Mouse (Mus musculus): ENCODE results near the gene Cptp. TPM values are rescaled to one million over a fixed set of nuclear protein-coding genes. Genes with fewer than 3 reads are reported as not detected.

Cptp gene
- total and polyA plus RNA-seq, 3 experiments = 14.0 to 22.6 TPM; not detected in 1

GRCm38 (mm10) chr4:155898318-155898717 is 29.1 kb upstream of the Cptp start:
- TF ChIP-seq CTCF (IDR thresholded peaks at IDR 0.05 in 2 of 3, conservative IDR thresholded peaks at IDR 0.05 in 1 of 3; ENCODE audit: control insufficient read depth in 1 of 3, insufficient read depth in 1 of 3, low read depth in 2 of 3, low read length in 3 of 3, poor library complexity in 1 of 3, severe bottlenecking in 1 of 3) = peak in 1 of 3 experiments; percentile 17; a peak in 2 of 6 replicates
- TF ChIP-seq KAT2A (conservative IDR thresholded peaks at IDR 0.05; ENCODE audit: low read depth, low read length) = no peak
- Histone ChIP-seq H3K79me2 (ENCODE audit: control insufficient read depth, insufficient read depth, low read length, poor library complexity) (peaks cover 22% of the 10 kb centered on the region), H3K27me3 (ENCODE audit: control insufficient read depth in 1 of 2, insufficient read depth in 2 of 2, low read length in 2 of 2) (no peaks in the 10 kb centered on the region), H3K36me3 (ENCODE audit: control insufficient read depth in 1 of 2, insufficient read depth in 2 of 2, low read length in 2 of 2) (peaks cover 2 to 3% of the 10 kb centered on the region in 2 experiments; a peak in 3 of 4 replicates), H3K9ac (ENCODE audit: control insufficient read depth, low read depth, low read length, poor library complexity, severe bottlenecking) (no peak overlapping the region), H3K27ac (ENCODE audit: control insufficient read depth, low read depth, low read length) (no peak overlapping the region), H3K4me1 (ENCODE audit: control insufficient read depth in 1 of 2, insufficient read depth in 2 of 2, low read length in 2 of 2) (peaks cover 2 to 13% of the 10 kb centered on the region in 2 experiments; a peak in 3 of 4 replicates), H3K9me3 (replicated peaks; ENCODE audit: insufficient read depth, low read length) (no peaks in the 10 kb centered on the region), H3K4me3 (ENCODE audit: control insufficient read depth in 1 of 2, insufficient read depth in 1 of 2, low read depth in 2 of 2, low read length in 2 of 2) (no peak overlapping the region)
- no peak for DNase-seq (ENCODE audit: low read depth, low spot score)

GRCm38 (mm10) chr4:155896461-155896860 is 27.2 kb upstream of the Cptp start:
- DNase-seq (ENCODE audit: low read depth, low spot score) = no peak
- no peak for TF ChIP-seq MAX (IDR thresholded peaks at IDR 0.05; ENCODE audit: low read length)
- no peak for TF ChIP-seq USF1 (IDR thresholded peaks at IDR 0.05; ENCODE audit: low read depth, low read length)
- TF ChIP-seq MXI1 (IDR thresholded peaks at IDR 0.05; ENCODE audit: low read depth, low read length) = no peak
- TF ChIP-seq UBTF (IDR thresholded peaks at IDR 0.05; ENCODE audit: borderline replicate concordance, insufficient read depth, low read depth, low read length) = no peak
- no peak for TF ChIP-seq SMC3 (IDR thresholded peaks at IDR 0.05; ENCODE audit: low read depth, low read length)
- no peak for TF ChIP-seq KAT2A (conservative IDR thresholded peaks at IDR 0.05; ENCODE audit: low read depth, low read length)
- TF ChIP-seq USF2 (IDR thresholded peaks at IDR 0.05; ENCODE audit: borderline replicate concordance in 1 of 2, insufficient read depth in 1 of 2, low read depth in 1 of 2, low read length in 2 of 2) = no peak
- no peak for TF ChIP-seq TBP (IDR thresholded peaks at IDR 0.05; ENCODE audit: low read depth, low read length)
- TF ChIP-seq EP300 (IDR thresholded peaks at IDR 0.05; ENCODE audit: low read depth in 1 of 2, low read length in 2 of 2) = no peak
- TF ChIP-seq MAZ (IDR thresholded peaks at IDR 0.05; ENCODE audit: low read depth, low read length) = no peak
- no peak for TF ChIP-seq E2F4 (IDR thresholded peaks at IDR 0.05; ENCODE audit: borderline replicate concordance, low read depth, low read length)
- no peak for TF ChIP-seq ZMIZ1 (IDR thresholded peaks at IDR 0.05; ENCODE audit: low read depth, low read length)
- no peak for TF ChIP-seq MYC (IDR thresholded peaks at IDR 0.05; ENCODE audit: low read depth, low read length)
- TF ChIP-seq POLR2A (IDR thresholded peaks at IDR 0.05; ENCODE audit: control insufficient read depth in 1 of 2, insufficient read depth in 1 of 2, low read depth in 1 of 2, low read length in 2 of 2, poor library complexity in 1 of 2) = no peak
- TF ChIP-seq ETS1 (IDR thresholded peaks at IDR 0.05; ENCODE audit: low read depth, low read length) = no peak
- no peak for TF ChIP-seq GATA1 (IDR thresholded peaks at IDR 0.05; ENCODE audit: low read depth, low read length)
- no peak for TF ChIP-seq HCFC1 (IDR thresholded peaks at IDR 0.05; ENCODE audit: low read depth, low read length)
- H3K9me3 ChIP-seq (replicated peaks; ENCODE audit: insufficient read depth, low read length) = no peaks in the 10 kb centered on the region
- no peak overlapping the region for H3K4me3 ChIP-seq (ENCODE audit: control insufficient read depth in 1 of 2, insufficient read depth in 1 of 2, low read depth in 2 of 2, low read length in 2 of 2)
- H3K27me3 ChIP-seq (ENCODE audit: control insufficient read depth in 1 of 2, insufficient read depth in 2 of 2, low read length in 2 of 2) = no peaks in the 10 kb centered on the region
- peaks cover 36% of the 10 kb centered on the region for H3K79me2 ChIP-seq (ENCODE audit: control insufficient read depth, insufficient read depth, low read length, poor library complexity)
- peaks cover 2 to 17% of the 10 kb centered on the region in 2 experiments; a peak in 3 of 4 replicates for H3K4me1 ChIP-seq (ENCODE audit: control insufficient read depth in 1 of 2, insufficient read depth in 2 of 2, low read length in 2 of 2)
- H3K36me3 ChIP-seq (ENCODE audit: control insufficient read depth in 1 of 2, insufficient read depth in 2 of 2, low read length in 2 of 2) = peaks cover 2 to 4% of the 10 kb centered on the region in 2 experiments; a peak in 3 of 4 replicates
- no peak overlapping the region for H3K27ac ChIP-seq (ENCODE audit: control insufficient read depth, low read depth, low read length)
- no peak overlapping the region for H3K9ac ChIP-seq (ENCODE audit: control insufficient read depth, low read depth, low read length, poor library complexity, severe bottlenecking)
